Mouse (Mus musculus): ENCODE measurements around the gene Upk2. TPM values are rescaled to one million over a fixed set of nuclear protein-coding genes. Genes with fewer than 3 reads are reported as not detected.
A peak's percentile ranks its signal among the peaks of the same experiment; 100 is the strongest.

Gene Upk2
- polyA plus RNA-seq, 2 experiments, result 0.40 to 0.91 TPM

DNA sequence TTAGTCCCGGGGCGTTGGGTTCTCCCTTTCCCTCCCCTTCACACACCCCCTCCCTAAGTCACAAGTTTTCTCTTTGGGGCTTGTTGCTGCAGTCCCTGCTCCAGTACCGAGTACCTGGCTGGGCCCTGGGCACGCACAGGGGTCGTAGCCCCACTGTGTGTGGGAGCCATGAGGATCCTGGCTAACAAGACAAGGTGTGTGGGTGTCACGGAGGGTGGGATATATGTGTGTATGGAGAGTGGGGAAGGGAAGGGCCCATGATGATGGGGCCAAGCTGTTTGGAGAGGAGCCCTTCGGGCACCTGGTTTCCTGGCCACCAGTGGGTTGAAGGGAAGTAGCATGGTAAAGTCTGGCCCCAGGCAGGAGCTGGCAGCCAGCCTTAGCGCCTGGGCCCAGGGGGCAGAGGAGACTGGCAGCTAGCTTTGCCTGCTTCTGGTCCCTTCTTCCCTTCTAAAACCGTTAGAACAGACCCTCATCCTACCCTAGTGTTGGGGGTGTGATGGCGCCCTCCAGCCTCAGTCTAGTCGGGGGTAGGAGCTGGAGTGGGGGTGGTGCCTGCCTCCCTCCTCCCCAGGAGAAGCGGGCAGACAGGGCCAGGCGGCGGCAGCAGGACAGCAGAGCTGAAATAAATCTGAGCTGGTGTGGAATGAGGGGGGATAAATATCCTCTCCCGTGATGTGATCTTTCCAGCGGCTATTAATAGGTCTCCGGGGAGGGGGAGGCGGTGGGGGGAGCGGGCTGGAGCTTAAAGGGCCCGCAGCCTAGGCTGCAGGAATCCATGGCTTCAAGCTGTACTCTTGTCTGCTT, 44.8 kb upstream of the Upk2 start:
- WGBS, result 2% methylated on average over 20 of the region's 20 CpGs

DNA sequence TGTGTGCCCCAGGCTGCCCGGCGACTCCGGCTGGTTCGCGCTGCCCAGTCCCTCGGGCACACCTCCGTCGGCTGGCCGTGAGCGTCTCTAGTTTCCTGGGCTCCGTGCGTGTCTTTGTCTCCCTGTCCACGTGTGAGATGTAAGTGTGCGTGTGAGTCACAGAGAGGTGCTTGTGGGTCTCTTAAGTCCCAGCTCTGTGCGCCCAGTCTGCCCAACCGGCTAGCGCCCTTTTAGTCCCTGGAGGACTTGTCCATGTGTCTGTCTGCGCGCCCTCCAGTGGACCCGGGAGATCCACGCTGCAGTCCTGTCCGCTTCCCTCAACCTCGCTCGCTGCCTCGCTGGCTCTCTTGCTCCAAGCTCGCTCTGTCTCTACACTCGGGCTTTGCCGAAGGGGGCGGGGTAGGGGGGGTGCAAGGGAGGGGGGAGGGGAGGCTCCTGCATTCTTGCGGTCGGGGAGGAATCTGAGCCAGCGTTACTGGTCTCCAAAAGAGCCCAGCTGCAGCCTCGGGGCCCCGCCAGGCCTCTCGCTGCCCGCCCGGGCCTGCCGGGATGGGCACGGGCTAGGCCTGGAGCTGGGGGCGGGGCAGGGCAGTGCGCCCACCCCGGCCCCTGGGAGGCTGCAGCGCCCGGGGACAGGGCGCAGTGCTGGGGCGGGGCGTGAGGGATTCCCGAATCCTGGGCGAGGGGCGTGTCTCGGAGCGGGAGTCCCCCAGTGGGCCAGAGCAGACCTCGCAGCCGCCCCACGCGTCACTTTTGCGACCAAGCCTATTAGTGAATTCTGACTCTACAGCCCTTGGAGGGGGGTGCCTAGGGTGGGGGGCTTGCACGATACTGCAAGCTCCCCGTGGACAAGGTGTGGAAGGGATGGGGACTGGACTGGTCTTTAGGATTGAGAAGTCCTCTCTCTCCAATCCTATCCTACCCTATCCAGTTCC, 43.9 kb upstream of the Upk2 start:
- H3K36me3 ChIP-seq (ENCODE audit: control insufficient read depth, insufficient read depth, low read length), result peaks cover 33% of the 10 kb centered on the region
- peaks cover 79% of the 10 kb centered on the region for H3K4me1 ChIP-seq (ENCODE audit: control insufficient read depth, insufficient read depth, low read length)
- ATAC-seq (ENCODE audit: low FRiP score, low read depth) (peak; percentile 83), DNase-seq (ENCODE audit: low spot score) (peak; percentile 85)
- peak overlapping the region; percentile 70 for H3K9ac ChIP-seq (ENCODE audit: low read depth, low read length, severe bottlenecking)
- no peaks in the 10 kb centered on the region for H3K27me3 ChIP-seq (ENCODE audit: control insufficient read depth, insufficient read depth, low read length)
- H3K4me3 ChIP-seq (replicated peaks; ENCODE audit: low read length), result peak overlapping the region; percentile 45
- WGBS, result under 1% methylated on average over 47 of the region's 59 CpGs
- H3K9me3 ChIP-seq (ENCODE audit: control insufficient read depth, low read length), result no peaks in the 10 kb centered on the region
- no peak for TF ChIP-seq POLR2A (IDR thresholded peaks at IDR 0.05; ENCODE audit: borderline replicate concordance, extremely low read depth, insufficient read depth, insufficient read length)
- H3K4me2 ChIP-seq (replicated peaks; ENCODE audit: low read depth, low read length, severe bottlenecking), result peak overlapping the region; percentile 91
- peak overlapping the region; percentile 97 for H3K27ac ChIP-seq (replicated peaks; ENCODE audit: low read depth, low read length)

More for the DNA sequence above, 44.8 kb upstream of the Upk2 start:
- Histone ChIP-seq H3K4me2 (replicated peaks; ENCODE audit: low read depth, low read length, severe bottlenecking) (peak overlapping the region; percentile 91), H3K9ac (ENCODE audit: low read depth, low read length, severe bottlenecking) (peak overlapping the region; percentile 70), H3K36me3 (ENCODE audit: control insufficient read depth, insufficient read depth, low read length) (peaks cover 40% of the 10 kb centered on the region), H3K27ac (replicated peaks; ENCODE audit: low read depth, low read length) (peak overlapping the region; percentile 97), H3K27me3 (ENCODE audit: control insufficient read depth, insufficient read depth, low read length) (no peaks in the 10 kb centered on the region), H3K4me3 (replicated peaks; ENCODE audit: low read length) (peak overlapping the region; percentile 45), H3K9me3 (ENCODE audit: control insufficient read depth, low read length) (no peaks in the 10 kb centered on the region), H3K4me1 (ENCODE audit: control insufficient read depth, insufficient read depth, low read length) (peaks cover 70% of the 10 kb centered on the region)
- DNase-seq (ENCODE audit: low spot score) (peak; percentile 86), ATAC-seq (ENCODE audit: low FRiP score, low read depth) (peak; percentile 69)
- no peak for TF ChIP-seq POLR2A (IDR thresholded peaks at IDR 0.05; ENCODE audit: borderline replicate concordance, extremely low read depth, insufficient read depth, insufficient read length)

DNA sequence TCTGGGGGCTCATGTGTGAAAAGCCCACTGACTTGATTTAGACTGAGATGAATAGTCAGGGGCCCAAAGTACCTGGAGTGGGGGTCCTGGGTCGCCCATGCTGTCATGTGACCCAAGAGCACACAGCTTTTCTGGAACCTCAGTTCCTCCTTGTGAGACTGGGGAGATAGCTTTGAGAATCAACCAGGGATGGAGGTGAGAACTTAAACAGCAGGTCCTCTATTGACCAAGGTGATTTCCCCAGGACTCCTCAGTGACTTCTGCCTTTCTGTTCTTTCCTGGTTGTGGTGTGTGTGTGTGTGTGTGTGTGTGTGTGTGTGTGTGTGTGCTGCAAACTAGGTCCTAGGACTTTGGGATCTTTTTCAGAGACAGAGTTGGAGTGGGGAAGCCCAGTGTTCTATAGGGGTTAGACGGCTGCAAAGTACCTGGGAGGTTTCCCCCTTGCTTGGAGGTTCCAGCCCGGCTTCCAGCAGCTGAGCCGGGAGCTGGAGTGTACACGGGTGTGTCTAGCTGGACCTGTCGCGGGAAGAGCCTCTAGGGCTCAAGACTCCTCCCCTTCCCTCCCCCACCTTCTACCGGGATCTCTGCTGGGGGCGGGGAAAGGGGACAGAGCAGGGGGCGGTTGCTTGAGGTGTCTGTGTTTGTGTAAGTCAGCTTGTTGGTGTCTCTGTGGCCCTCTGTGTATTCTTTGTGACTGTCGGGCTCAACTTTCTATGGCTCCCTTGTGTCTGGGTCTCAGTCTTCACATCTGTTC, 43.0 kb upstream of the Upk2 start:
- Histone ChIP-seq H3K36me3 (ENCODE audit: control insufficient read depth, insufficient read depth, low read length) (peaks cover 24% of the 10 kb centered on the region), H3K9me3 (ENCODE audit: control insufficient read depth, low read length) (no peaks in the 10 kb centered on the region), H3K27ac (replicated peaks; ENCODE audit: low read depth, low read length) (peak overlapping the region; percentile 97), H3K4me2 (replicated peaks; ENCODE audit: low read depth, low read length, severe bottlenecking) (peak overlapping the region; percentile 91), H3K4me3 (replicated peaks; ENCODE audit: low read length) (peak overlapping the region; percentile 45), H3K27me3 (ENCODE audit: control insufficient read depth, insufficient read depth, low read length) (no peaks in the 10 kb centered on the region), H3K4me1 (ENCODE audit: control insufficient read depth, insufficient read depth, low read length) (peaks cover 88% of the 10 kb centered on the region), H3K9ac (ENCODE audit: low read depth, low read length, severe bottlenecking) (peak overlapping the region; percentile 70)
- no peak for TF ChIP-seq POLR2A (IDR thresholded peaks at IDR 0.05; ENCODE audit: borderline replicate concordance, extremely low read depth, insufficient read depth, insufficient read length)
- WGBS, result 6% methylated on average over 10 of the region's 11 CpGs
- DNase-seq (ENCODE audit: low spot score) (peak; percentile 72), ATAC-seq (ENCODE audit: low FRiP score, low read depth) (no peak)

DNA sequence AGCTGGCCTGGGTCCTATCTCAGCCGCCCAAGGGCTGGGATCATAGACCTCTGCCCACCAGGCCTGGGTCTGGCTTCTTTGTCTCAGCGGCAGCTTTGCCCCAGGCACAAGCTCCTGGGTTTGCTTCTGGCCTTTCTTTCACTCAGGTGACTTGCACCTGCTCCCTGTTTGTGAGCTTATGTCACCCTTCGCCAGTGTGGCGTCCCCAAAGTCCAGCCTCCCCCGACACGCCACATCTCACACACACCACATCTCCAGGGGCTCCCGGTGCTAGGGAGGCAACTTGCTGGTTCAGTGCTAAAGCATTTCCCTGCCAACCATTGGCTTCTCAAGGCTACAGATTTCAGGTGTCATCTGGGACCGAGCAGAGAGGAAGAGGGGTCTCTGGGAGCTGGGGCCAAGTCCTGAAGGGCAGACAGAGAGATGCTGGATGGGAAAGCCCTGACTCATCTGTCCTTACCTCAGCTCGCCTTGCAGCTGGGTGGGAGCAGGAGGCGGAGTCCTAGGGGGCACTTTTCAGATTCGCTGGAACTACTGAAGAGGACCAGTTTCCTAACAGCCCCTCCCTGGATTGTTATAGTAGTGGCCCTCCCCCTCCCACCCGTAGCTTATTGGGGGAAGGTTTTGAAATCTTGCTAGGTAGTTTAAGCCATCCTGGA, 42.2 kb upstream of the Upk2 start:
- WGBS, result 48% methylated on average over 12 of the region's 12 CpGs
- ATAC-seq (ENCODE audit: low FRiP score, low read depth), result no peak

More for the DNA sequence above, 42.2 kb upstream of the Upk2 start:
- Histone ChIP-seq H3K27me3 (ENCODE audit: control insufficient read depth, insufficient read depth, low read length) (no peaks in the 10 kb centered on the region), H3K4me1 (ENCODE audit: control insufficient read depth, insufficient read depth, low read length) (peaks cover 95% of the 10 kb centered on the region), H3K27ac (replicated peaks; ENCODE audit: low read depth, low read length) (peak overlapping the region; percentile 97; the same call in 1 of the 2 replicates), H3K9ac (ENCODE audit: low read depth, low read length, severe bottlenecking) (peak overlapping the region; percentile 29; the same call in 1 of the 2 replicates), H3K9me3 (ENCODE audit: control insufficient read depth, low read length) (no peaks in the 10 kb centered on the region), H3K4me2 (replicated peaks; ENCODE audit: low read depth, low read length, severe bottlenecking) (peak overlapping the region; percentile 91), H3K36me3 (ENCODE audit: control insufficient read depth, insufficient read depth, low read length) (peaks cover 22% of the 10 kb centered on the region), H3K4me3 (replicated peaks; ENCODE audit: low read length) (no peak overlapping the region)
- DNase-seq (ENCODE audit: low spot score), result no peak
- TF ChIP-seq POLR2A (IDR thresholded peaks at IDR 0.05; ENCODE audit: borderline replicate concordance, extremely low read depth, insufficient read depth, insufficient read length), result no peak
